Mouse (Mus musculus) neural tube, embryonic 14.5 days (tissue): Measurements from ENCODE around the gene E130308A19Rik. TPM values are rescaled to one million over a fixed set of nuclear protein-coding genes. Genes with fewer than 3 reads are reported as not detected.

Experiments
- ATAC-seq: fragments of 200-750 bp; cut with Nextera tagmentation; 2 replicates; pipeline ENCODE4 v1.8.0; 2017; ENCODE audit warnings: low read depth, mild to moderate bottlenecking, moderate TSS enrichment, moderate library complexity
- H3K27ac ChIP-seq: fragments of 300-500 bp; sonication (generic); 2 replicates; pipeline ENCODE4 v1.5.1; 2014; ENCODE audit warnings: low read depth, mild to moderate bottlenecking, control low read depth, low read length, moderate library complexity, mixed read lengths
- H3K27me3 ChIP-seq: fragments of 300-500 bp; sonication (generic); 2 replicates; pipeline ENCODE4 v1.6.1; 2014; ENCODE audit warnings: low read length; ENCODE audit not compliant: control insufficient read depth, insufficient read depth
- H3K36me3 ChIP-seq: fragments of 300-500 bp; sonication (generic); 2 replicates; pipeline ENCODE4 v1.6.1; 2014; ENCODE audit warnings: low read length, mixed read lengths; ENCODE audit not compliant: control insufficient read depth, insufficient read depth
- H3K4me1 ChIP-seq: fragments of 300-500 bp; sonication (generic); 2 replicates; pipeline ENCODE4 v1.6.1; 2014; ENCODE audit warnings: low read length; ENCODE audit not compliant: control insufficient read depth, insufficient read depth
- H3K4me2 ChIP-seq: fragments of 300-500 bp; sonication (generic); 2 replicates; pipeline ENCODE4 v1.6.1; 2014; ENCODE audit warnings: mild to moderate bottlenecking, low read depth, low read length, control low read depth
- H3K4me3 ChIP-seq: fragments of 300-500 bp; sonication (generic); 2 replicates; pipeline ENCODE4 v1.5.1; 2014; ENCODE audit warnings: low read depth, low read length, control low read depth, mixed read lengths
- H3K9ac ChIP-seq: fragments of 300-500 bp; sonication (generic); replicated peaks from 2 replicates; pipeline ENCODE4 v1.6.1; 2014; ENCODE audit warnings: low read depth, mild to moderate bottlenecking, control low read depth, low read length, mixed read lengths
- H3K9me3 ChIP-seq: fragments of 300-500 bp; sonication (generic); 2 replicates; pipeline ENCODE4 v1.6.1; 2016; ENCODE audit warnings: low read length; ENCODE audit not compliant: control insufficient read depth
- WGBS: fragments of 180-500 bp; shearing (Covaris S2); extraction: QIAGEN DNeasy Blood & Tissue Kit; methylation state at CpG from one replicate; pipeline ENCODE4 v1.1.7; 2014; 5-methylcytosine and 5-hydroxymethylcytosine counted together
- polyA plus RNA-seq: library from polyadenylated mRNA; unstranded; fragments of >200 nt; fragmentation: Nextera tagmentation; extraction: Ambion mirVana; gene quantifications from 2 replicates; pipeline ENCODE4 v1.2.1, GENCODE M21; 2014

Gene E130308A19Rik
- polyA plus RNA-seq, 1 experiment from 2014 or later, result 59.8 TPM

DNA sequence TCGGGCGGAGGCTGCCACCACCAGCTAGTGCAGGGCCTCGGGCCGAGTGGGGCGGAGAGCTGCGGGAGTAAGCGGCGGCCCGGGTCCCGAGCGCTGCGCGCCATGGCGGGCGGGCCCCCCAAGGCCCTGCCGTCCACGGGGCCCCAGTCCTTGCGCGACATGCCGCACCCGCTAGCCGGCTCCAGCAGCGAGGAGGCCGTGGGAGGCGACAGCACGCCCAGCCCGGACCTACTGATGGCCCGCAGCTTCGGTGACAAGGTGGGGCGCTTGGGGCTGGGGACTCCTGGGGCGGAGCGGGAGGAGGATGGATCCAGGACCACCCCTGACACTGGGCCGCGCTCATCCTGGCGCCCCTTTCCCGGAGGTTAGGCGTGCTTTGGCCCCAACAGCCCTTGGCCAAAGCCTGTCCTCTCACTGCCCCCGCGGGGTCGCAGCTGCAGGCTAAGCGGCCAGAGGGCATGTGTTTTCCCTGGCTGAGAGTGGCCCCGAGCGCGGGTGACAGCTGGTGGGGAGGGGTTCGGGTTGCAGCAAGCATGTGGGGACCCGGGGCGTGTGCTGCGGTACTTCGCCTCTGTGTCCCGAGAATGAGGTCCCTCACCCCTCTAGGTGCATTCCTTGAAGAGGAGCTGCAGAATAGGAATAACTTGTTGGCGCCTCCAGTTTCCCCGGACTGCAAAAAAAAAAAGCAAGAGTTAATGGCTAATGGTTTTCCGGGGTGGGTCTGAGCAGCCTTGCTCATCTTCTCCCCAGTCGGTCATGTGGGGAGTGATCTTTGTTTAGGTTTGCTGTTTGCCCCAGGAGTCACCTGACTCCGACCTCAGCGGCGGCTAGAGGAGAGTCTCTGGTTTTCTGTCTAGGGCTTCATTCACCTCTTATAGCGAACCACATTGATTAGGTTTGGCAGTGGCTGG, 180.2 kb downstream of the E130308A19Rik start:
- Histone ChIP-seq H3K4me2 (peak overlapping the region; percentile 74), H3K36me3 (no peaks in the 10 kb centered on the region), H3K27ac (peak overlapping the region; percentile 72), H3K4me1 (peaks cover 14% of the 10 kb centered on the region; the same call in 1 of the 2 replicates), H3K9ac (peak overlapping the region; percentile 84), H3K4me3 (peak overlapping the region; percentile 89), H3K27me3 (no peaks in the 10 kb centered on the region), H3K9me3 (no peaks in the 10 kb centered on the region)
- under 1% methylated on average over 42 of the region's 58 CpGs for WGBS
- ATAC-seq, result peak; percentile 69

DNA sequence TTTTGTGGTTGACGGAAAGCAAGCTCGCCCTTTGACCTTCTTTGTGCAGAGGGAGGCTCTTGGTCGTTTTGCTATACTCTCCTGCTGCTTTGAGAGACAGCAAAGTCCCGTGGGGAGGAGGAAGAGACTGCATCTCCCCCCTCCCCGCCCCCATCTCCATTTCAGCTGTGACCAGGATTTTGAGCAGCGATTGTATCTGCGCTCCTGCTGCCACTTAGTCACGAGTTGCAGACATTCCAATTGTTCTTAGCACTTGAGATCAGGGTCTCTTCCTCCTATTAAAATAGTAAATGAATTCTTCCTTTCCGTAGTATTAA, 180.8 kb downstream of the E130308A19Rik start:
- peaks cover 14% of the 10 kb centered on the region; the same call in 1 of the 2 replicates for H3K4me1 ChIP-seq
- no peaks in the 10 kb centered on the region for H3K9me3 ChIP-seq
- H3K4me2 ChIP-seq, result peak overlapping the region; percentile 74
- H3K9ac ChIP-seq, result peak overlapping the region; percentile 84
- 2% methylated on average over 9 of the region's 9 CpGs for WGBS
- no peaks in the 10 kb centered on the region for H3K36me3 ChIP-seq
- no peak overlapping the region; the same call in 1 of the 2 replicates for H3K27ac ChIP-seq
- no peaks in the 10 kb centered on the region for H3K27me3 ChIP-seq
- ATAC-seq, result no peak
- H3K4me3 ChIP-seq, result peak overlapping the region; percentile 89

DNA sequence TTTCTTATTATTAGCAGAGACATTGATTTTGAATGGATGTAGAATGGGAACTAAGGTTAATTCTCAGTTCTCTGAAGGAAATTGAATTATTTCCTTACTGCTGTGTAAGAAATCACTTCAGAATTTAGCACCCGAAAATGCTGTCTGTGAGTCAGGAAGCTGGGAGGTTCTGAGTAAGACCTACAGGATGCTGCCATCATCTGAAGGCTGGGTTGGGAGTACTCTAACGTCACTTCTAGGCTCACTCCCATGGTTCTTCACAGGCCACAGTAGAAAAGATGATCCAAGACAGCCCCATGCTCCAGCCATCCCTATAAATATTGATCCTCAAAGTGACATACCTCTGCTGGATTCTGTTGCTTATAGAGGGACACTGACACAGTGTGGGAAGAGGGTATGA, 181.5 kb downstream of the E130308A19Rik start:
- no peaks in the 10 kb centered on the region for H3K36me3 ChIP-seq
- no peaks in the 10 kb centered on the region for H3K9me3 ChIP-seq
- peak overlapping the region; percentile 74 for H3K4me2 ChIP-seq
- no peak for ATAC-seq
- H3K27me3 ChIP-seq, result no peaks in the 10 kb centered on the region
- peaks cover 14% of the 10 kb centered on the region; the same call in 1 of the 2 replicates for H3K4me1 ChIP-seq
- H3K4me3 ChIP-seq, result 0 out of 2 replicates have a peak overlapping the region, but pooled peaks have one; percentile 89
- 63% methylated on average over 2 of the region's 2 CpGs for WGBS
- no peak overlapping the region for H3K9ac ChIP-seq
- no peak overlapping the region for H3K27ac ChIP-seq

DNA sequence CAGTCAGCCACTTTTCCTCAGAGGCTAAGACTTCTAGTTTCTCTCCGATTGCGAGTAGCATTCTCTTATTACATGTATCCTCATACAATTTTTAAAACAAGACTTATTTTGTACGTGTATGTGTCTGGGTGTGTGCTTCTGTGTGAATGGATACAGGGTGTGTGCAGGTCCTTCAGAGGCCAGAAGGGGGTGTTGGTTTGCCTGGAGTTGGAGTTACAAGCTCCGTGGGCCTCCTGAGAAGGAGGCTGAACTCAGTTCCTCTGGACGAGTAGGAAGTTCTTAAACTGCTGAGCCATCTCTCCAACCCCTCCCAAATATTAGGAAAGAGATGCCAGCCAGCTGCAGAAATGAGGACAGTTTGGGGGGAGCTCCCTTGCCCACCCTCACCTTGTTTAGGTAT, 182.4 kb downstream of the E130308A19Rik start:
- no peak for ATAC-seq
- Histone ChIP-seq H3K36me3 (no peaks in the 10 kb centered on the region), H3K27ac (no peak overlapping the region), H3K27me3 (no peaks in the 10 kb centered on the region), H3K9me3 (no peaks in the 10 kb centered on the region), H3K4me2 (no peak overlapping the region), H3K4me1 (peaks cover 14% of the 10 kb centered on the region; the same call in 1 of the 2 replicates), H3K9ac (no peak overlapping the region), H3K4me3 (no peak overlapping the region)
- WGBS, result 76% methylated on average over 5 of the region's 5 CpGs

Other genes with a start within 250 kb of the E130308A19Rik start
- 1.3 and 1.4 TPM in 2 replicates for gene Susd1, start 187.6 kb upstream of the E130308A19Rik start, polyA plus RNA-seq
- 19.9 and 34.0 TPM in 2 replicates for gene Ptbp3, start 76.8 kb upstream of the E130308A19Rik start, polyA plus RNA-seq
- gene Hsdl2, start 44.6 kb upstream of the E130308A19Rik start, polyA plus RNA-seq, result 39.5 and 45.3 TPM in 2 replicates
- 53.5 and 60.6 TPM in 2 replicates for gene Inip, start 175.4 kb downstream of the E130308A19Rik start, polyA plus RNA-seq
- gene Snx30, start 179.6 kb downstream of the E130308A19Rik start, polyA plus RNA-seq, result 18.9 and 20.5 TPM in 2 replicates